23 mouse cellular contexts compared by ENCODE assay signal in genomic region chr3:45386512-45386911, GRCm38 (mm10). TPM values are rescaled to one million over a fixed set of nuclear protein-coding genes. Genes with fewer than 3 reads are reported as not detected.
A peak's percentile ranks its signal among the peaks of the same experiment; 100 is the strongest.
DNase-seq lines count a peak whose midpoint lies in the region; ATAC-seq and TF ChIP-seq lines count a peak whose summit lies in the region.
"Had no signal": no experiment of that assay in that cellular context is flagged by ENCODE, and none has a peak within 500 bp of the region (broad histone marks: within the 10 kb centered on the region; RNA-seq: fewer than 3 reads in every experiment).

No protein-coding gene starts in this region.

- TF ChIP-seq EP300 in liver, postnatal 0 days (IDR thresholded peaks at IDR 0.05; ENCODE audit: low read depth), result no peak

- no peak overlapping the region for H3K27ac ChIP-seq in forebrain, embryonic 13.5 days
- no peak overlapping the region for H3K27ac ChIP-seq in forebrain, embryonic 12.5 days
- H3K27ac ChIP-seq in left cerebral cortex, adult 2 months, result peak overlapping the region; percentile 29; the same call in 1 of the 2 replicates
- H3K27ac ChIP-seq in midbrain, embryonic 15.5 days, result no peak overlapping the region
- no peak overlapping the region for H3K27ac ChIP-seq in liver, postnatal 0 days (ENCODE audit: low read depth)
- H3K27ac ChIP-seq: intestine, embryonic 15.5 days; liver, embryonic 12.5 days; stomach, embryonic 15.5 days had no signal

- no peaks in the 10 kb centered on the region for H3K36me3 ChIP-seq in forebrain, embryonic 13.5 days (ENCODE audit: poor library complexity, severe bottlenecking)
- 0 out of 2 replicates have a peak, but pooled peaks cover 4% of the 10 kb centered on the region for H3K36me3 ChIP-seq in forebrain, embryonic 12.5 days (replicated peaks)
- H3K36me3 ChIP-seq in midbrain, embryonic 15.5 days (replicated peaks), result peaks cover 4% of the 10 kb centered on the region; the same call in 1 of the 2 replicates
- no peaks in the 10 kb centered on the region for H3K36me3 ChIP-seq in liver, postnatal 0 days (replicated peaks; ENCODE audit: insufficient read depth, low read length)
- H3K36me3 ChIP-seq: G1E; intestine, embryonic 15.5 days; liver, embryonic 12.5 days; stomach, embryonic 15.5 days had no signal

- H3K27me3 ChIP-seq in forebrain, embryonic 13.5 days, result no peaks in the 10 kb centered on the region
- H3K27me3 ChIP-seq in forebrain, embryonic 12.5 days, result no peaks in the 10 kb centered on the region
- no peaks in the 10 kb centered on the region for H3K27me3 ChIP-seq in midbrain, embryonic 15.5 days (replicated peaks)
- peaks cover 10% of the 10 kb centered on the region for H3K27me3 ChIP-seq in liver, postnatal 0 days (ENCODE audit: insufficient read depth, low read length)

- WGBS in forebrain, embryonic 13.5 days, result 24% methylated on average over 2 of the region's 2 CpGs
- 47% methylated on average over 2 of the region's 2 CpGs for WGBS in forebrain, embryonic 12.5 days
- WGBS in midbrain, embryonic 15.5 days, result 69% methylated on average over 2 of the region's 2 CpGs
- 63% methylated on average over 2 of the region's 2 CpGs for WGBS in liver, postnatal 0 days (ENCODE audit: insufficient replicate concordance)

- TF ChIP-seq CTCF in left cerebral cortex, adult 2 months (IDR thresholded peaks at IDR 0.05), result no peak
- TF ChIP-seq CTCF in brain, embryonic 14.5 days (IDR thresholded peaks at IDR 0.05; ENCODE audit: borderline replicate concordance, extremely low read depth, insufficient read depth, insufficient read length), result no peak
- no peak for TF ChIP-seq CTCF in liver, postnatal 0 days (IDR thresholded peaks at IDR 0.05; ENCODE audit: low read depth)

- DNase-seq in left cerebral cortex, adult 2 months (ENCODE audit: extremely low spot score in 1 of 2, low spot score in 2 of 2), result no peak
- DNase-seq in left cerebral cortex, adult 18-20 months (ENCODE audit: low spot score in 2 of 2), result no peak
- peak; percentile 43 for DNase-seq in brain, embryonic 14.5 days (ENCODE audit: low read depth)
- DNase-seq in gastrocnemius, postnatal 4 days (ENCODE audit: low spot score in 2 of 2), result no peak
- DNase-seq in liver, postnatal 0 days, result no peak
- DNase-seq: adrenal gland, postnatal 14 days; cerebellum, adult 11-12 months; gastrocnemius, postnatal 10 days; heart, adult 18-20 months; heart, postnatal 36 days; kidney, adult 9 months; kidney, postnatal 25 days; lung, embryonic 14.5 days; lung, postnatal 4 days; thymus, adult 18-20 months; thymus, postnatal 4 days had no signal

- peaks cover 32% of the 10 kb centered on the region for H3K4me1 ChIP-seq in forebrain, embryonic 13.5 days
- peaks cover 17% of the 10 kb centered on the region; the same call in 1 of the 2 replicates for H3K4me1 ChIP-seq in forebrain, embryonic 12.5 days
- H3K4me1 ChIP-seq in midbrain, embryonic 15.5 days, result peaks cover 24% of the 10 kb centered on the region
- no peaks in the 10 kb centered on the region for H3K4me1 ChIP-seq in liver, postnatal 0 days (ENCODE audit: insufficient read depth)
- H3K4me1 ChIP-seq: liver, embryonic 12.5 days had no signal

- TF ChIP-seq POLR2A in brain, embryonic 14.5 days (IDR thresholded peaks at IDR 0.05; ENCODE audit: borderline replicate concordance, extremely low read depth, insufficient read depth, insufficient read length, poor library complexity, severe bottlenecking), result no peak

- no peaks in the 10 kb centered on the region for H3K9me3 ChIP-seq in forebrain, embryonic 13.5 days (replicated peaks)
- H3K9me3 ChIP-seq in forebrain, embryonic 12.5 days, result no peaks in the 10 kb centered on the region
- H3K9me3 ChIP-seq in midbrain, embryonic 15.5 days, result no peaks in the 10 kb centered on the region
- no peaks in the 10 kb centered on the region for H3K9me3 ChIP-seq in liver, postnatal 0 days (ENCODE audit: low read length)
- H3K9me3 ChIP-seq: intestine, embryonic 15.5 days; liver, embryonic 12.5 days; stomach, embryonic 15.5 days had no signal

- ATAC-seq in forebrain, embryonic 13.5 days, result no peak
- no peak for ATAC-seq in forebrain, embryonic 12.5 days (ENCODE audit: low FRiP score)
- ATAC-seq in midbrain, embryonic 15.5 days (replicated peaks), result no peak
- no peak for ATAC-seq in liver, postnatal 0 days
- ATAC-seq: intestine, embryonic 15.5 days; liver, embryonic 12.5 days had no signal

- no peak overlapping the region for H3K4me3 ChIP-seq in forebrain, embryonic 13.5 days
- H3K4me3 ChIP-seq in forebrain, embryonic 12.5 days (replicated peaks), result no peak overlapping the region
- H3K4me3 ChIP-seq in left cerebral cortex, adult 2 months, result peak overlapping the region; percentile 81
- H3K4me3 ChIP-seq in midbrain, embryonic 15.5 days, result peak overlapping the region; percentile 19
- H3K4me3 ChIP-seq in liver, postnatal 0 days (ENCODE audit: low read depth, low read length), result no peak overlapping the region
- H3K4me3 ChIP-seq: intestine, embryonic 15.5 days; liver, embryonic 12.5 days; stomach, embryonic 15.5 days had no signal

- H3K4me2 ChIP-seq in forebrain, embryonic 13.5 days, result peak overlapping the region; percentile 39; the same call in 1 of the 2 replicates
- H3K4me2 ChIP-seq in forebrain, embryonic 12.5 days, result no peak overlapping the region; the same call in 1 of the 2 replicates
- peak overlapping the region; percentile 38 for H3K4me2 ChIP-seq in midbrain, embryonic 15.5 days
- no peak overlapping the region for H3K4me2 ChIP-seq in liver, postnatal 0 days (ENCODE audit: low read depth, low read length)
- H3K4me2 ChIP-seq: intestine, embryonic 15.5 days; liver, embryonic 12.5 days; lung, embryonic 14.5 days; stomach, embryonic 15.5 days had no signal

- intact Hi-C loops in left cerebral cortex, adult 2 months (cut with DNase I), result loop anchor here (10.0 kb wide), 1 partner anchor 938 kb away; no protein-coding TSS in a partner anchor

- no peak overlapping the region for H3K9ac ChIP-seq in forebrain, embryonic 13.5 days
- no peak overlapping the region for H3K9ac ChIP-seq in forebrain, embryonic 12.5 days
- no peak overlapping the region for H3K9ac ChIP-seq in midbrain, embryonic 15.5 days
- no peak overlapping the region for H3K9ac ChIP-seq in liver, postnatal 0 days (replicated peaks)
- H3K9ac ChIP-seq: intestine, embryonic 15.5 days; liver, embryonic 12.5 days; lung, embryonic 14.5 days; stomach, embryonic 15.5 days had no signal

RNA-seq across cellular contexts. Expression of gene Pcdh10, which starts 8.3 kb away (rescaled TPM):
- 9.6 and 9.7 TPM in 2 replicates for polyA plus RNA-seq in forebrain, embryonic 13.5 days (2015; fragmentation: Nextera tagmentation; extraction: Ambion mirVana)
- polyA plus RNA-seq in forebrain, embryonic 12.5 days (2016; fragmentation: Nextera tagmentation; extraction: Ambion mirVana), result 7.7 and 10.9 TPM in 2 replicates
- 100 to 1,000 TPM; 201 to 203 TPM for total RNA-seq in left cerebral cortex, adult 2 months (2021)
- 100 to 1,000 TPM; 178 to 187 TPM for total RNA-seq in left cerebral cortex, adult 18-20 months (2021)
- polyA plus RNA-seq in brain, embryonic 14.5 days (2012; rRNA removed), result 40.7 and 73.4 TPM in 2 replicates
- 23.5 and 24.4 TPM in 2 replicates for polyA plus RNA-seq in midbrain, embryonic 15.5 days (2015; fragmentation: Nextera tagmentation; extraction: Ambion mirVana)
- total RNA-seq in gastrocnemius, postnatal 4 days (2021), result 1 to 10 TPM; 2.0 to 2.7 TPM
- polyA plus RNA-seq in liver, postnatal 0 days (2015; fragmentation: Nextera tagmentation; extraction: Ambion mirVana), result not detected in 2 replicates
- total RNA-seq: heart, postnatal 36 days had no signal
- polyA plus RNA-seq: G1E had no signal

Comparison
In these comparisons a context has a peak if more than half of its experiments do, and no peak if none do; other contexts are left out.
1. H3K4me2 ChIP-seq: peak in forebrain, embryonic 13.5 days (single experiment) and midbrain, embryonic 15.5 days (single experiment); none in forebrain, embryonic 12.5 days (single experiment) and liver, postnatal 0 days (single experiment).
2. H3K4me3 ChIP-seq: peak in left cerebral cortex, adult 2 months (single experiment) and midbrain, embryonic 15.5 days (single experiment); none in forebrain, embryonic 13.5 days (single experiment), forebrain, embryonic 12.5 days (single experiment) and liver, postnatal 0 days (single experiment).